Mouse (Mus musculus) kidney, adult 2 months (tissue): ENCODE data around the gene Slc39a1.

Experiments used
- CTCF ChIP-seq: fragments of 200-500 bp; conservative IDR thresholded peaks from 2 replicates; pipeline ENCODE4 v1.5.1; 2011; ENCODE audit warnings: low read depth, mild to moderate bottlenecking, control low read depth, low read length, moderate library complexity, mixed read lengths; ENCODE audit not compliant: insufficient read depth, insufficient read length
- POLR2A ChIP-seq: fragments of 200-500 bp; IDR thresholded peaks from one replicate; pipeline ENCODE4 v1.6.1; 2011; ENCODE audit warnings: low read depth, low read length, control low read depth

DNA sequence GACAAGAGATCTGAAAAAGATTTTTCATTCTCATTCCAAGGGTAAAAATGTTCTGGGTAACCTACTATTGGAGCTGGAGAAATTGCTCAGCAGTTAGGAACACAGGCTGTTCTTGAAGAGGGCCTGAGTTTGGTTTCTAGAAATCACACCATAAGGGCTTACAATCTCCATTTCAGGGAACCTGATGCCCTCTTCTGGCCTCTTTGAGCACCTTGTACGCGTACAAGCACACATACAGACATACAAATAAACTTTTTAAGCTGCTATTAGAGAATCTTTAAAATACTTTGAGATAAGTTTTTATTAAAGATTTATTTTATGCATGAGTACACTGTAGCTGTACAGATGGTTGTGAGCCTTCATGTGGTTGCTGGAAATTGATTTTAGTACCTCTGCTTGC is 43.4 kb upstream of the Slc39a1 start:
- TF ChIP-seq CTCF: no peak
- no peak for TF ChIP-seq POLR2A
